Mouse (Mus musculus) megakaryocyte, embryonic 14.5 days (primary cell): ENCODE measurements around the gene Tpm1. TPM values are rescaled to one million over a fixed set of nuclear protein-coding genes. Genes with fewer than 3 reads are reported as not detected.

ENCODE experiments used
- H3K27me3 ChIP-seq: replicated peaks from 2 replicates; pipeline ENCODE3; 2012; ENCODE audit warnings: inconsistent platforms
- H3K36me3 ChIP-seq: replicated peaks from 2 replicates; pipeline ENCODE3; 2012; ENCODE audit warnings: low read length, inconsistent platforms, mixed read lengths
- H3K4me1 ChIP-seq: 2 replicates; pipeline ENCODE4 v1.6.1; 2012; ENCODE audit warnings: inconsistent platforms
- H3K4me3 ChIP-seq: replicated peaks from 2 replicates; pipeline ENCODE3; 2012; ENCODE audit warnings: moderate library complexity, mild to moderate bottlenecking, inconsistent platforms
- H3K9me3 ChIP-seq: 2 replicates; pipeline ENCODE4 v1.6.1; 2012; ENCODE audit warnings: inconsistent platforms
- FLI1 ChIP-seq: IDR thresholded peaks from 2 replicates; pipeline ENCODE4 v1.6.1; 2012; ENCODE audit warnings: low read length, inconsistent platforms, mixed read lengths
- GATA1 ChIP-seq: IDR thresholded peaks from 3 replicates; pipeline ENCODE4 v1.6.1; 2012; ENCODE audit warnings: mixed read lengths, low read length, inconsistent platforms, borderline replicate concordance
- polyA plus RNA-seq: library from polyadenylated mRNA; stranded (reverse); fragments of >175 nt; gene quantifications from 2 replicates; pipeline ENCODE4 v1.2.3, GENCODE M21; 2012; ENCODE audit warnings: low replicate concordance; ENCODE audit not compliant: insufficient read depth

Tpm1 gene
- polyA plus RNA-seq, 1 experiment, result 240 TPM

GRCm38 (mm10) chr9:66975239-66975645 lies 74.0 kb downstream of the Tpm1 start, which contains the start of gene Lactb:
TSS of gene Lactb (minus strand) at chr9:66975484.
- no peaks in the 10 kb centered on the region for H3K9me3 ChIP-seq
- peaks cover 29% of the 10 kb centered on the region for H3K36me3 ChIP-seq
- H3K4me3 ChIP-seq, result peak within 1 kb of the TSS; percentile 95
- no peak for TF ChIP-seq FLI1
- no peak for TF ChIP-seq GATA1
- no peaks in the 10 kb centered on the region for H3K27me3 ChIP-seq
- peaks cover 47% of the 10 kb centered on the region for H3K4me1 ChIP-seq

DNA sequence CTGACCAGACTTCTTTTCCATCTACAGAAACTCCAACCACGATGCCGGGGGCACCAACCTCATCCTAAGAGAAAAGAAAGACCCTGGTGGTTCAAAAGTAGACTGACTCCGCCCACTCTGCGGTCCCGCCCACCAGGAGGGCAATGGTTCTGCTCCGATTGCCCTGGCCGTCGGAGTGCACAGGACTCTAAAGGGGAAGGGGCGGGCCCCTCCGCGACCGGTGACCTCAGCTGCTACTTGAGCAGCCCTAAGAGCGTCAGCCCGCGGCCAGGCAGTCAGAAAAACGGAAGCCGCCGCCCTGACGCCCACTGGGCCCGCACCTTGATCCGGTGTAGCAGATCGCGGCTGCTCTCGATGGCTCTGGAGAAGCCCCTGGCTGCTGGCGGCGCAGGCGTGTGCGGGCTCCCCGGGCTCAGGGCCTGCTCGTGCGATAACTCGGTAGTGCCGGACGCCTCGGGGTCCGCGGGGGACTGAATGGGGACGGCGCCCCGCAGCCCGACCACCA lies 74.4 kb downstream of the Tpm1 start:
- peaks cover 43% of the 10 kb centered on the region for H3K4me1 ChIP-seq
- H3K4me3 ChIP-seq, result peak overlapping the region; percentile 95
- no peaks in the 10 kb centered on the region for H3K9me3 ChIP-seq
- peaks cover 34% of the 10 kb centered on the region for H3K36me3 ChIP-seq
- no peaks in the 10 kb centered on the region for H3K27me3 ChIP-seq
- TF ChIP-seq FLI1, result no peak
- TF ChIP-seq GATA1, result no peak

Other genes with a start within 250 kb of the Tpm1 start
- gene Aph1c, start 214.7 kb downstream of the Tpm1 start, polyA plus RNA-seq, result 1.2 TPM in 1 of 2 replicates, not detected in the other
- gene Rab8b, start 129.7 kb downstream of the Tpm1 start, polyA plus RNA-seq, result 3.2 TPM in 1 of 2 replicates, not detected in the other
- gene Rps27l, start 103.3 kb downstream of the Tpm1 start, polyA plus RNA-seq, result 23.8 and 219 TPM in 2 replicates
- gene Lactb, start 73.9 kb downstream of the Tpm1 start, polyA plus RNA-seq, result 8.5 TPM in 2 replicates